Mouse (Mus musculus) CD8-positive naive resting alpha-beta T cell, adult 2 months (primary cell): Measurements from ENCODE around the gene Fryl.

Source experiments
- DNase-seq, 2 experiments: peaks; one replicate each; pipeline ENCODE4 v3.0.0; 2022; ENCODE audit warnings: low read depth in 2 of 2, low spot score in 2 of 2

Fryl gene

GRCm38 (mm10) chr5:73118786-73119185 lies 137.6 kb downstream of the Fryl start:
- no peak for DNase-seq

- DNase-seq = peak; percentile 20 to 49
Observed at GRCm38 (mm10) chr5:73114878-73115277, 141.5 kb downstream of the Fryl start.

GRCm38 (mm10) chr5:73112331-73112730 lies 144.1 kb downstream of the Fryl start:
- DNase-seq = no peak

- DNase-seq = no peak
Observed at GRCm38 (mm10) chr5:73103657-73104056, 152.8 kb downstream of the Fryl start.

GRCm38 (mm10) chr5:73102342-73102989 lies 154.0 kb downstream of the Fryl start:
- DNase-seq = no peak

- DNase-seq = no peak
Observed at GRCm38 (mm10) chr5:73092236-73092635, 164.2 kb downstream of the Fryl start.

GRCm38 (mm10) chr5:73089158-73089557 lies 167.3 kb downstream of the Fryl start:
- DNase-seq = no peak

GRCm38 (mm10) chr5:73081496-73081895 lies 174.9 kb downstream of the Fryl start:
- no peak for DNase-seq

- DNase-seq = no peak
Observed at GRCm38 (mm10) chr5:73079801-73080200, 176.6 kb downstream of the Fryl start.

- DNase-seq = peak; percentile 10 to 45
Observed at GRCm38 (mm10) chr5:73071319-73071718, 185.1 kb downstream of the Fryl start.

- no peak for DNase-seq
Observed at GRCm38 (mm10) chr5:73066946-73067345, 189.5 kb downstream of the Fryl start.

- DNase-seq = no peak
Observed at GRCm38 (mm10) chr5:73063768-73064669, 192.4 kb downstream of the Fryl start.

GRCm38 (mm10) chr5:73061506-73062155 lies 194.8 kb downstream of the Fryl start:
- no peak for DNase-seq

GRCm38 (mm10) chr5:73056937-73057336 lies 199.5 kb downstream of the Fryl start:
- DNase-seq = no peak

- no peak for DNase-seq
Observed at GRCm38 (mm10) chr5:73056457-73056856, 200.0 kb downstream of the Fryl start.

GRCm38 (mm10) chr5:73053933-73054332 lies 202.5 kb downstream of the Fryl start:
- DNase-seq = no peak

- DNase-seq = no peak
Observed at GRCm38 (mm10) chr5:73047651-73048245, 208.7 kb downstream of the Fryl start.

GRCm38 (mm10) chr5:73044055-73044454 lies 212.4 kb downstream of the Fryl start:
- no peak for DNase-seq

- no peak for DNase-seq
Observed at GRCm38 (mm10) chr5:73032481-73032880, 223.9 kb downstream of the Fryl start.

GRCm38 (mm10) chr5:73028646-73029045 lies 227.8 kb downstream of the Fryl start:
- no peak for DNase-seq

GRCm38 (mm10) chr5:73023801-73024200 lies 232.6 kb downstream of the Fryl start:
- DNase-seq = no peak
